Mouse (Mus musculus) layer of hippocampus, postnatal 10 days (tissue): ENCODE data around the gene Eno4. TPM values are rescaled to one million over a fixed set of nuclear protein-coding genes. Genes with fewer than 3 reads are reported as not detected.
"Not testable (repeated sequence)": the region's sequence is repeated elsewhere in the genome, so short reads cannot be mapped to it uniquely, and the experiment has no call there.

Source experiments
- DNase-seq, 2 experiments: peaks; one replicate each; pipeline ENCODE4 v3.0.0; 2021; ENCODE audit warnings: low spot score in 2 of 2
- long read RNA-seq: library from polyadenylated mRNA; stranded (forward); transcript quantifications from one replicate; pipeline ENCODE4 v2.0.0, GENCODE M21; 2023
- total RNA-seq, 2 experiments: library from RNA; stranded (reverse); gene quantifications; 2 replicates each; pipeline ENCODE4 v1.2.3; 2021

The Eno4 gene
- total RNA-seq, result 1 to 10 TPM; 1.2 to 1.8 TPM
- long read RNA-seq, result 0 reads

DNA sequence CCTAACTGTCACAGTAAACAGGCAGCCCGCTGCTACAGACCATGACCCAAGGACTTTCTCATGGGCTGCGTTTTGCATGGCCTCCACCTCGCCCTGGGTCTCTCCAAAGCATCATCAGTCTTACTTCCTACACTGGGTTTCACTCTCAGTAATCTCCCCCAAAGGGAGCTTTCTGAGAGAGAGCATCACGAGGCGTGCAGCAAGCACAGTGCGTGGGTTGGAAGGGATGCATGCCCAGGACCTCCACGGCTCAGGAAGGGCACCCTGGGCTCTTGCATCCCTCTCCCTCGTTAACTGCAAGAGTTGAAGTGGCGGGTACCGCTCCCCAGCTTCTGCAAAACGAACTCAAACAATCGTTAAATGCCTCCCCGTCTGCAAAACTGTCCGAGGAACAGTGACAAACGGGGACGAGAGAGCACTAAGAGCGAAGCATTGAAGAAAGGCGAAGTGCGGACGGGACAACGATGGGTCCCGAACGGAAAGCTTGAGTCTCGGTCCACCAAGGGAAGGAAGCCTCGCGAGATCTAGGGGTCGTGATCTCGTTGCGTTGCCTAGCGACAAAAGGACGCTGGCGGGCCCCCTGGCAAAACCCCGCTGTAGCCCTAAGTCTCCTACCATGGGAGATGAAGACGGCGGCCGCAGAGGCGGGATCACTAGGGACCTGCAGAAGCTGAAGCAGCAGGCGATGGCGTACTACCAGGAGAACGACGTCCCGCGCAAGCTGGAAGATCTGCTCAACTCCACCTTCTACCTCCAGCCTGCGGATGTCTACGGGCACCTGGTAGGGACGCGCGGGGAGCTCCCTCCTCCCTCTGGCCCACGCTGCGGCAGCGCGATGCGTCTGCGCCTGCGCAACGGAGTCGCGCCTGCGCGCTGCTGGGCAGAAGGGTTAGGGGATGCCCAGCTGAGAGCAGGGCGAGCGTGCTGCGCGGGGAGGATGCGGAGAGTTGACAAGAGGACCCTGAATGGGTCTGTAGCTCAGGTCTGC, at the start of gene Eno4, which contains the start of gene Hspa12a:
Gene Eno4, plus strand, starts transcription at position 585 of the 988 bp plus-strand sequence.
Gene Hspa12a, minus strand, starts transcription at position 814 of the 988 bp plus-strand sequence.
- peak; percentile 97 for DNase-seq

DNA sequence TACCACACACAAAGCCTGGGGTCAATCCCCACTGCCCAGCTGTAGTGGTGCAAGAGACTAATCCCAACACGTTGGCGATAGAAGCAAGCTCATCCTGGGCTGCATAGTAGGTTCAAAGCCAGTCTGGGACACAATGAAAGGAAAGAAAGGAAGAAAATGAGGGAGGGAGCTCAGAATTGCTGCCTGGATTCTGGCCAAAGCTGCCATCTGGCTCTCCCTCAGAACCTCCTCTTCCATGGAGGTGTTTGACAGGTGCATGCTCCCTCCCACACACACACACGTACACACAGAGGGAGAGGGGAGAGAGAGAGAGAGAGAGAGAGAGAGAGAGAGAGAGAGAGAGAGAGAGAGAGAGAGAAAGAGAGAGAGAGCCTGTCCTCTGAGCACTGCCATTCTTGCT, 47.0 kb upstream of the Eno4 start:
- peak in 1 of 2 experiments; percentile 37 for DNase-seq

DNA sequence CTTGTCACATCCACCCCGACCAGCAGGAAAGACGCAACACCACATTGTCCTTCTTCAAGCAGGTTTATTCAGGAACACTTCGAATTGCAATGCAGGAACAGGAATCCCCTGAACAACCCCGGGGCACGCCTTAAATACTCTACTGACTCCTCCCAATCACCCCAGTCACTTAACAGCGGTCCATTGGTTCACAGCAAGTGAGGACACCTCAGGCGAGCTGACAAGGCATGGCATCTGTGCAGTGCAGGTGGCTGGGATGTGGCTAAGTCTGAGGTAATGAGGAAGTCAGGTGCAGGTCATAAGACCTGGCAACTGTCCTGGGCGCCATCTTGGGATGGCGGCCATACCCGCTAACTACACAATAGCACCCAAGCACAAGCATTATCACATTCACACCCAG, 42.8 kb upstream of the Eno4 start:
- DNase-seq, result not testable (repeated sequence)

DNA sequence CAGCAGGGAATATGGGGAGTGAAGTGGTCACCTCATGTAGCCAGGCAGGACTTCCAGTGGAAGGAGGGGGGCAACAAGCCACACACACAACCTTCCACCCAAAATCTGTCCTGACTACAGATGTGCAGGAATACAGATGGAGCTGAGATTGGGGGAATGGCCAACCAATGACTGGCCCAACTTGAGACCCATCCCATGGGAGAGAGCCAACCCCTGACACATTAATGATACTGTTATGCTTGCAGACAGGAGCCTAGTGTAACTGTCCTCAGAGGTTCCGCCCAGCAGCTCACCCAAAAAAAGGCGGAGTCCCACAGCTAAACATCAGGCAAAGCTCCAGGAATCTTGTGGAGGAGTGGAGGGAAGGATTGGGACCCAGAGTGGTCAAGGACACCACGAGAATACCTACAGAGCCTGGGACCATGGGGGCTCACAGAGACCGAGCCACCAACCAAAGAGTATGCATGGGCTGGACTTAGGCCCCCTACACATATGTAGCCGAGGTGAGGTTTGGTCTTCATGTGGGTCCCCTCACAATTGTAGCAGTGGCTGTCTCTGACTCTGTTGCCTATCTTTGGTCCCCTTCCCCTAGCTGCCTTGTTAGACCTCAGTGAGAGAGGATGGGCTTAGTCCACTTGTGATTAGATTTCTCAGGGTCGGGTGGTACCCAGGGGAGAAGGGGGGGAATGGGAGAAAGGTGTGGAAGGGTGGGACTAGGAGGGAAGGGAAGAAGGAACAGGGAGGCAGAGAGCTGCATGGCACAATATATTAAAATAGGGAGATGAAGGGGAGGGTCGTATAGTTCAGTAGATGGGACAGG, 39.9 kb upstream of the Eno4 start:
- no peak for DNase-seq

DNA sequence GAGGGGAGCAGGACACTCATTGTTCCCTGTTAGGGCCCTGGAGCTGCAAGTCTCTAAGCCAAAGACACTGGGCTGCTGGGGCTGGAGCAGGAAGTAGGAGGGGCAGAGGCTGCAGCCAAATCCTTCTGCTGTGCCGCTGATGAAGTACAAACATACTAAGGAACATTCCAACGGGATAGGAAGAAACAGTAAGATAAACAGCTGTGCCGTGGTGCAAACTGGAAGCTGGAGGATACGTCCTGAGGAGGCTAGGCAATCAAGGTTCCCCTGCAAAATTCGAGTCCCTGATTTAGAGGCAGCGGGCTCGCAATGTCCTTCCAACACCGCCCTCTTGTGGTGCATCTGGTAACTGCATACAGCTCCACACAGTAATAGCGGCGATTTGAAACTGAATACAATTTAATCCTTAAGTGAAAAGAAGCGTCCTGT, 39.3 kb upstream of the Eno4 start:
- peak; percentile 95 to 97 for DNase-seq

DNA sequence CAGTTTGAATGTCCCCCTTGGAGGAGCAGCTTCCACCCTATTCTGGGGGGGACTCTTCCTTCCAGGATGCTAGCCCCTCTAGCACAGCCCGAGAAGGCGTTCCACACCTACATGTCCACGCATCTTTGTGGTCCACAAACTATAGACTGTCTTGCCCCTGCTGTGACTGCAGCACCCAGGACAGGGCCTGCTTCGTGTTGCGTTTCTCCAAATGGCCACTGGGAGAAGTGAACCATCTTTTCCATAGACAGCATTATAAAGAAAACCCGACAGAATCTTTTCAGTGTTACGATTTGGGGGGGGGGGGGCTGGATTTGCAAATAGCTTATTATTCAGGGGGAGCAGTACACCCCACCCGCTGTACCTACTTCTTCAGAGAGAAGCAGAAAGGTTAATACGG, 36.5 kb upstream of the Eno4 start:
- no peak for DNase-seq

DNA sequence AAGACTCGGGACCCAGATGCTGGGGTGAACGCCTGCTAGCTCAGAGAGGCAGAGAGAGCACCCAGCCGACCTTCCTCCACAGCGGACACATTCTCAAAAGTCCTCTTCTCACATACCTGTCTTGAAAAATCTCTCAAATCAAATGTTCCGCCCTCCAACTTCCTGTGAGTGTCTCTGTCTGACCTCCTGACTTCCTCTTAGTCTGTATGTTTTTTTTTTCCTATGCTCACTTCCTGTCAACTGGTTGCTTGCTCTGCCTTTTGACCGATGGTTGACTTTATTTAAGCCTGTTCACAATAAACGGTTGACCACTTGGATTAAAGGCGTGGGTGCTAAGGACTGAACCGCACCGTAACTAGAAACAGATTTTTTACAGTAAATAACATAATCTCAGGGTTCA, 35.2 kb upstream of the Eno4 start:
- DNase-seq, result no peak

DNA sequence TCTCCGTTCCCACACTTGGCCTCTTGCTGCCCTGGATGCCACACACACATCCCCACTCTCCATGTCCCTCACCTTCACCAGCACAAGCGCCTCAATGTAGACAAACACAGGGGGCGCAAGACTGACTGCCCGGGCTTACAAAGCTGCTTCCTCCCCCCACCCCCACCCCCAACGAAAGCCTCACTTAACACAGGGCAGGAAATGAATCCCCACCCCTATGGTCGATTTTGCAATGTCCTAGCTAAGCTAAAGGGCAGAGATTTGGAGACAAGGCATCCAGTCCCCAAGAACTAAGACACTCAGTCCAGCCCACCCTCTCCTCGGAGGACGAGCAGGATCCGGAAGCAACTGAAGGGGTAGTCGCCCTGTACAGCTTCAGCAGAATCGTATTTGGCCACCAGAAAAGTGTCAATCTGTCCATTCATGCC, 32.3 kb upstream of the Eno4 start:
- peak in 1 of 2 experiments; percentile 33 for DNase-seq

DNA sequence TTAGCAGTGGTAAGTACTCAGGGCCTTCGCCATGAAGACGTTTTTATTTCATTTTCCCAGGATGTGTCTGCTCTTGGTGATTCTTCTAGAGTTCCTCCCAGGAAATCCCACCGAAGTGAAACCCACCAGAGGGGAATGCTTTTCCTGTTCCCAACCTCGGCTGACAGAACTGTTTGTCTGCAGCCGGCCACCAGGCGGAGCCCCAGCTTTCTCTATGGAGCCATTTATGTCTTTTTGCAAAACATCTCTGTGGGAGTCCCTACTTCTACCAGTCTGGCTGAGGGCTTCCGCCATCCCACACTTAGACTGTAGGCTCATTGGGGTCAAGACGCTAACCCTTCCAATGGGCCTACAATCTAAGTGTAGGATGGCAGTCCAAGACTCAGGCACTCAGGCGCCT, 31.8 kb upstream of the Eno4 start:
- DNase-seq, result peak; percentile 89 to 90

DNA sequence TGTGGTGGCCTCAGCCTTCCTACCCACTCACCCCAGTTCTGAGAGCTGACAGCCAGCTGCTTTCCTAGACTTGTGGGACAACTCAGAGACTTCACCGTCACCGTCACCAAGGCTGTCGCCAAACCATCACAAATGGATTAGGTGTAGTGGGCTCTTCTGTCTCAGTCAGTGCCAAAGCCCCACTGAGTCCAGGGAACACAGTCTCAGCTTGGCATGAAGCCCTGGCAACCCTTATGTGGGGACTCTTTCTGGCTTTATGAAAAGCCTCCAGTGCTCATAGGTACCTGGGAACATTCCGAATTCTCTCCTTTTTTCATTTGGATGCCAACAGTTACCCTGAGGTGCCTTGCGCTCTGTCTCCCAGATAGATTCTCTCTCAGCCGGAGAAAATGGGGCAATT, 29.9 kb upstream of the Eno4 start:
- DNase-seq, result no peak

DNA sequence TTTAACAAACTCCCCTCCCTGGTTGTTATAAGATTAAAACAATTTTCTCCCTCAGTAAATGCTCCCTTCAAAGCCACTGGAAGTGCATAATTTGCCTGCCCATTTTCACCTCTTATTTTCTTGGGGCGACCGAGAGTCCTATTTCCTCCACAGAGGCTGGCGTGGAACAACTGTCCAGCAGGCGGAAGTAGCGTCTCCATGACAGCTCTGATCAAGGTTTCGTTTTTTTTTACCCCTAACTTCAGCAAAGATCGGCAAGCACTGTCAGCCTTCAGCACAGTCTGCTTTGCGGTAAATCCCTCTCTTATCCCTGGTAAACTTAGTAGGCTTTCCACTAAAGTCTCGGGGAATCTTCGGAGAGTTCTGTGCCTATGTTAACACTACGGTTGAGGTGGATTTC, 24.6 kb upstream of the Eno4 start:
- no peak for DNase-seq

DNA sequence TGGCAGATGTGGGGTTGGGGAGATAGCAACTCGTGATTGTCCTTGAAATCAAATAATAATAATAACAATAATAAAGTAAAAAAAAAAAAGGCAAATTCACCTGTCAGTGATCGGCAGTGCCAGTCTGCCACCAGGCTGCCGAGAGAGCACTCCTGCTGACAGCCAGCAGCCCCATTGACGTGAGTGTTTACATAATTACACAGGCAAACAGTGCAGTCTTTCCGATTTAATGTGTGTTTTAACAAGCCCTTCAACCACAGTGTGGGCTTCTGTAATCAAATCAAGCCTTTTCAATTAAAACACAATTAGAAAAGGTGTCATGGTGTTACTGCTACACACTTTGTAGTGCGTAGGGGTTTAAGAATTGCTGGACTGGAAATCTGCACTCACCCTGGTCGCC, 24.1 kb upstream of the Eno4 start:
- DNase-seq, result no peak

DNA sequence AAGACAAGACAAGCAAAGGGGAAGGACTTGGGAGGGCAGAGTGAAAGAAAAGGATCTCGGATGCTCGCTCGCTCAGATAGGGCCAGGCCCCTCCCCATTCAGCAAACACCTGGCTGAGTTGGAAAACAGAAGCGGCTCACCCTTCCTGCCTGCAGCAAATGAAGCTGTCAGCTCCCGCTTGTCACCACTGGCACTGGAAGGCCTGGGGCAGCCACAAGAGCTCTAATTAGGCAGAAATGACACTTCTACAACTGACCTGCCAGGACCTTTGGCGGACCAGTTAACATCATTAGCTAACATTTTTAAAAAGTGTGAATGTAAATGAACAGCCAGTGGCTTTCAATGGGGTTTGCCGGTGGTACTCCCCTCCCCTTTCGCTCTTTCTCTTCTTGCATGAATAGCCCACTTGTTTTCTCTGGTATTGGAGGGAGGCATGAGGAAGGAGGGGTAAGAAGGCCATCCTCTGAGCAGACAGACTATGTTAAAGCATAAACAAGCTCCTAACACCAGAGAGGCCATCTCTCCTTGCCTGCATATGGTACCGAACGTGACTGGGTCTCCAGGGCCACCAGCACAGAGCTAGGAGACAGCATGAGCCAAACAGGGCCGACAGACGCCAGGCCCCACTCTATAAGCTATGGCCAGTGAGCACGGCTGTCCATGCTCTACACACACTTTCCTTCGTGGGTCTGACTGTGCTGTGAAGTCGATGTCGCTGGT, 12.0 kb upstream of the Eno4 start:
- no peak for DNase-seq

DNA sequence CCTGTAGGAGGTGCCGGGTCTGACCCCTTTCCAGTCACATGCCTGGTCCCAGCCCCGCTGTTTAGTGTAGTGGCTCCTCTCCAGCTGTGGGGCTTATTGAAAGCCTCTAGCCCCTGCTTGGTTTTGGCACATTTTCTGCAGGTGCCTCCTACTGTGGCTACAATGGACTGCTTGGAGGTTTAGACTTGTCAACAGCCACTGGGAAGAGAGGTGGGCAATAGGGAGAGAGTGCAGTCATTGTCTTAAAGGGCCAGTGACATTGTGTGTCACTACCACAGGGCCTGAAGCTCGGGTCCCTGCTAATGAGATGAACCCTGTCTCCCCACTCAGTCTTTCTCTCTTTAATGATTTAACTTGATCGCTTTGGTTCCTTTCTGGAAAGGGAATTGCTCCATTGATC, 10.2 kb upstream of the Eno4 start:
- DNase-seq, result no peak

DNA sequence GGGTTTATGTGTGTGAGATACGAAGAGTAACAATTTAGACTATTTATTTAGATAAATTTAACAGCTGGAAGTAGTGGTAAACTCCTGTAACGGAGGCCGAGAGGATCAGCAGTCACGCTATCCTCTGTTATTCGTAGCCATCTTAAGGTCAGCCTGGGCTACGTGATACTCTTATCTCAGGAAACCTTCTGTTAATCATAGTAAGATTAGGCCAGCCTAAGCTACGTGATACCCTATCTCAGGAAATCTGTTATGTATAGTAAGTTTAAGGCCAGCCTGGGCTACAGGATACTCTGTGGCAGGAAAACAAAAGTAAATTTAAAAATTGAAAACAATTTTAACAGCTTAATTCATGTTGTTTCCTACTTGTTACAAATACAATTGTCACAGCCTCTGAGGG, 2.7 kb downstream of the Eno4 start:
- DNase-seq, result no peak

DNA sequence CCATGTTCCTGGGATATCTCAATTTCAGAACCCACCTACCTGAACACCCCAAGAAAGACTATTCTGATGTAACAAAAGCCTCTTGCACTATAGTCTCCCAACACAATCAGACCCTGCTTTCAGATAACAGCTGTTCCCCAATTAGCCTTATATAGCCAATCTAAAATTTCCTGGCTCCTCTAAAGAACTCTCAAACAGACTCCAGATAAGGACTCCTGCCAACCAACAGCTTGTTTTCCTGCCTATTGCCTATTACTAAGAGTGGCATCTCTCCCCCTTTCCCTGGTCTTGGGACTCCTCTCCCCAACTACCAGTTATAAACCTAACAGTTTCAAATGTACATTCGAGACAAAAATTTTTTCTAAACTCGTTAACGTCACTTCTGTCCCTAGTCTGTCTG, 8.3 kb downstream of the Eno4 start:
- DNase-seq, result no peak

DNA sequence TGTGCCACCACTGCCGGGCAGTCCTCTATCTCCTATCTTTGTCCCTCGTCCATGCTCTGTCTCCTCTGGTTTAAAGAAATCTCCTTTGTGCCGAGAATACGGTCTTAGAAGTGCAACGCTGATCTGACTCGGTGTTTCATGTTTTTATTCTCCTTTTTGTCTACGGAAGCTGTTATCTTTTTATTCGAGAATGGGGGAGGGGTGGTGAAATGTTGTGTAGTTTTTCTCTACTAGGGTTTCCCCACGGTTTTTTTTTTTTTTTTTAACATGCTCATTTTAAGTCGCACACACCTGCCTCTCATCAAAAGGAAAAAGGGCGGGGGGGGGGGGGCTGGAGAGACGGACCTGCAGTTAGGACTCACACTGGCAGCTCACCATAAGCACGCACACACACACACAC, 9.0 kb downstream of the Eno4 start:
- no peak for DNase-seq

DNA sequence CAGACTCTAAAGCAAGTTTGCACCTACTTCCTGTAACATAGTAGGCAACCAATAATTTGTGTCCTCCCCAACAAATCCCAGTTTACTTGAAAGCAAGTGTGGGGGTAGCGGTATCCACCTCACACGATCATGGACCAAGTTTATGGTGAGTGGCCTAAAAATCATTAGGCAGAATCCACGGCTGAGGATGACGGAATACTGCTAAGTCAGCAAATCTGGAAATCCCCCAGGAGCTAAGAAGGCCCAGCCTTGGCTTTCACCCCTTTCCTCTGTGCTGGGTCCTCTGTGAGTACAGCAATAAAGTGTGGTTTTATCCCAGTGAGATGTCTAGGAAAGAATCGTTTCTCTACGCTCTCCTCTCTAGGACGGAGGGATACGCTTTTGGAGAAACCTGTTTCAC, 11.6 kb downstream of the Eno4 start:
- no peak for DNase-seq

DNA sequence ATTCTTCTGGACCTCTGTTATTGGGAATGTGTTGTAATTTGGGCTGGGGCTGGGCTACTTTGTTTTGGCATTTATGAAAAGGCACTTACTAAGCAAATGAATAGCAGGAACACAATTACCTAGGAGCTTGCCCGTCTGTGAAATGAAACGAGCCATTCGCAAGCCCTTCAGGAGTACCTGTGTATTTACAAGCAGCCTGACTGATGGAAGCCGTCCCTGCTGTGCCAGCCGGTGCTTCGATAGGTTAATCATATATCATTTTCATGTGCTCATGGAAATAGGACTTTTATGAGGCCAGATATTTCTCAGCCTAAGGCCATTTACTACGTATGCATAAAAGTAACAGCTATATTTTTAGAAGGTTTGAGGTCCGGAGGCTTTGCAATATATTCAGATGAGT, 19.8 kb downstream of the Eno4 start:
- DNase-seq, result no peak

DNA sequence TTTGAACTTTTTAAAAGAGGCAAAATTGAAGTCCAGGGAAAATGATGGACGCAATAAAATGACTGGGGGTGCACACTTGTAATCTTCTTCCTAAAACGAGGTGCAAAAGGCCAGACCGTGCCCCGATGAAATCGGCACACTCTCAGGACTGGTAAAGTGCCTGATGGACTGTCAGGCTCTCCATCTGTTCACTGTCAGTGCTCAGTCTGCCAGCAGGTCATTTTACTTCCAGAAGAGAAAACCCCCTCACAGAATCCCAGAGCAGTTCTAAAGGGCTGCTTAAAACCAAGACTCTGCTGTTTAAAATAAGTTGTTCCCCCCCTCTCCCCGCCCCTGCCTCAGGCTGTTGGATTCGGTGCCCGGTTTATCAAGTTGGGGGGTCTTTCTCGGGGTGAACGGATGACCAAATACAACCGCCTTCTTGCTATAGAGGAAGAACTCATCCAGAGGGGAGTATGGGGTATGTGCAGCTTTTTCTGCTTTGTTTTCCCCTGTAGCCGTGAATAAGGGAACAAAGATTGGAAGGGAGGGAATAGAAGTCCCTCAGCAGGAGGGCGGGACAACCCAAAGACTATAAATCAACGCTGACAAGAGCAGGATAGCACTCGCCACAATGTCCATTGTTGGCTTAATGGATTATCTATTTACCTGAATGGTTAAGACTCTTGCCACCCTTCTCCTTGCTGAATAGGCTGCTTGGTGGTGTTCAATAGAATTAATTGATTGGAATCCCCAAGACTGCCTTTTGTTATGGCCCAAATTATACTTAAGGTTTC, 25.7 kb downstream of the Eno4 start:
- DNase-seq, result no peak

DNA sequence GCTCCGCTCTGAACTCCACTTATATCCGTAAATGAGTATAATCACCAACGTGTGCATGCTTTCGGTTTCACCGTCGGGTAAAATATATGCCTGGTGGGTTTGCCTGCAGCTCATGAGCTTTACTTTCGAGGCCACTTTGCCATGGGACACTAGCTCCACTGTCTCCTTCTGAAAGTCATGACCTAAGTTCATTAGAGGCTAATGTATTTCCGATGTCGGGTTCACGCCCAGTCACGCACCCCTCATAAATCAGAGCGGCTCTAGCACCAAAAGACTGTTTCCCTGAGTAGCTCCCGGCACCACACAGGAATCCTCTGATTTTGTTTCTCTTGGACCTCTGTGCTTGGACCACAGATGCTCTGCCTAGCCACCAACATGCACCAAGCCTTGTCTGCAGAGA, 27.6 kb downstream of the Eno4 start:
- DNase-seq, result no peak
